Mouse (Mus musculus) adrenal gland, postnatal 14 days (tissue): ENCODE results near the gene Slc25a31. TPM values are rescaled to one million over a fixed set of nuclear protein-coding genes. Genes with fewer than 3 reads are reported as not detected.

Experiments
- DNase-seq: peaks from one replicate; pipeline ENCODE4 v3.0.0; 2021; ENCODE audit warnings: mixed read lengths
- long read RNA-seq, 2 experiments: library from polyadenylated mRNA; stranded (forward); transcript quantifications; one replicate each; pipeline ENCODE4 v2.0.0; 2021
- total RNA-seq: library from RNA; stranded (reverse); gene quantifications from 2 replicates; pipeline ENCODE4 v1.2.3, GENCODE M21; 2021

Slc25a31 gene
- not detected in 2 replicates for total RNA-seq
- long read RNA-seq, experiment 1 = 0 reads
- long read RNA-seq, experiment 2 = 0 reads

GRCm38 (mm10) chr3:40708655-40709054 lies at the start of gene Slc25a31:
Slc25a31 (plus strand) TSS chr3:40708855.
- no peak for DNase-seq

DNA sequence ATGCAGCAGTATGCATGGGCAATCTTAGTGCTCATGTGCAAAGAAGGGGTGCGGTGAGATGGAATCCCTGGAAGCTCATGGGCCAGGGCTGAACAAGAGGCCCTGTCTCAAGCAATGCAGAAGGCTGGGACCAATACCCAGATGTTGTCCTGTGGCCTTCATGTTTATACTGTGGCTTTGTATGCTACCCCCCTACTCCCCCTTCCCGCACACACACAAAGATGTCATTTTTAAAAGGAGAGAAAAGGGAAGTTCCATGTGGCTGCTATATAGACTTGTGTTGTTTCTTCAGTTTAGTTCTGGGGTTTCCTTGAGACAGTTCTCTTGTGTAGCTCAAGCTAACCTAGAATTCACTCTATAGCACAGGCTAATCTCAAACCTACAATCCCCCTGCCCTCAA lies 48.4 kb upstream of the Slc25a31 start:
- DNase-seq = no peak

- peak; percentile 68 for DNase-seq
Observed at GRCm38 (mm10) chr3:40666109-40666508, 42.5 kb upstream of the Slc25a31 start.

GRCm38 (mm10) chr3:40666861-40667719 lies 41.6 kb upstream of the Slc25a31 start:
- no peak for DNase-seq

DNA sequence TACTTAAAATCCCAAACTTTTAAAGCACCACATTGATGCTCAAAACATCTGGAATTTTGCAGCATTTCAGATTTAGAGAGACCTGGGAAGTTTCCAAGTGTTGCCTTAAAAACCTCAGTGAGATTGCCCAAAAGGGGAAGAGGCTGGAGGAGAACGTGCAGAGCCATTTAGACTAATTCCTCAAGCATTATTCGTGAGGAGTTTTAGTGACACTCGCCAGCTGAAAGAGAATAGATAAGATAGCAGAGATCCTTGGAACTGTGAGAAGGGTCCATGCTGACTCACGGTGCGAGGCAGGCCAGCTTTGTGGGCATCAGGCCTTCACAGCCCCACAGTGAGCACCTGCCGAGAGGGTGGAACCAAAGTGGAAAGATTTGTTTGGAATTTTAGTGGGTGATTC lies 39.8 kb upstream of the Slc25a31 start:
- no peak for DNase-seq

DNA sequence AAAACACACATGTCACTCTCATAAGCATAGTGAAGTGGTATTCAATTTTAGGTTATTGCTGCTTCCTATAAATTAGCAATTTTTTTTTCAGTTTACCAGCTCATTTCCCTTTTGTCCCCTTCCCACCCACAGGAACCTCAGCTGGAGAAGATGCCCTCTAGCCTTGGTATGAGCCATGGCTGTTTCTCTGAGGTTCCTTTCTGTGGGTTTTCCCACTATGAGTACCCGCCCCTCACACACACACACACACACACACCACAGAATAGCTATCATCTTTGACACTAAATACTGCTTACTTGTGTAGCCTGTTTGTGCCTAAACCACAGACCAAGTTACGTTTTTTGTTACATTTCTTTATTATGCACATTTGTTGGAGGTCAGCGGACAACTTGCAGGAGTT lies 39.3 kb upstream of the Slc25a31 start:
- DNase-seq = no peak

DNA sequence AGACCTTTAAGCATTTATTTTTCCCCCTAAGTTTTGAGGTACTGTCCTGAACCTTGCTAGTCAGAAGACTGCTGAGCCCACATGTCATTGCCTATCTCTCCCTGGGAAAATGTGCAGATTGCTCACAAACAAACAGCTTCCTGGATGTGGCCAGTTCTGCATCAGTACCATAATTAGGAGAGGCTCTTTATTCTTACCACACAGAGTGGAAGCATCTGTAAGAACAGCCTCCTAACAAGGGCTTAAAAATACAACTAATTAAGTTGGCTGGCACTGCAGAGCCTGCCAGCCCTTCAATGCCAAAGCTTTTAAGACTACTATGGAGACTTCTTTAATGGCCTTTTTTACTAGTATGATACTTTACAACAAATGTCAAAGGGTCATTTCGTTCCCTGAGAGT lies 35.1 kb upstream of the Slc25a31 start:
- no peak for DNase-seq

DNA sequence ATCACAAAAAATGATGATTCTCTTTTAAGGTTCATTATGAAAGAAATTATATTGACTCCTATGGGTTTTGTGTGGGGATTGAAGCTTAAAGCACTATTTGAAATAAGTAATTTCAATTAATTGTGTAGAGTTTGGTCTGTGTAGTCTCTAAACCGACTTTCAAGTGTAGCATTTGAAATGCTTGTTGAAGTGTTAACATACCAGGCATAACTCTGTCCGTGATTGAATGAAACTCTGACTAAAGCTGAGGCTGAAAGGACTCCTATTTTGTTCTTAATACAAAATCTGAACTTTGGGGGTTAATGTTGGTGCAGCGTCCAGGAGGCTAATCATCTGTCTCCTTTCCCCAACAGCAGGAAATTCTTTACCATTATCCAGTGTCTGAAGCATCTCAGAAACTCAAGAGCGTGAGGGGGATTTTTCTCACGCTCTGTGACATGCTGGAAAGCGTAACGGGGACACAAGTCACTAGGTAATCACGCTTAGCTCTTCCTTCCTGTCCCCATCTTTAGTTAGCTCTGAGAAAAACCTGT lies 33.7 kb upstream of the Slc25a31 start:
- DNase-seq = no peak

- no peak for DNase-seq
Observed at GRCm38 (mm10) chr3:40678856-40679255, 29.8 kb upstream of the Slc25a31 start.

DNA sequence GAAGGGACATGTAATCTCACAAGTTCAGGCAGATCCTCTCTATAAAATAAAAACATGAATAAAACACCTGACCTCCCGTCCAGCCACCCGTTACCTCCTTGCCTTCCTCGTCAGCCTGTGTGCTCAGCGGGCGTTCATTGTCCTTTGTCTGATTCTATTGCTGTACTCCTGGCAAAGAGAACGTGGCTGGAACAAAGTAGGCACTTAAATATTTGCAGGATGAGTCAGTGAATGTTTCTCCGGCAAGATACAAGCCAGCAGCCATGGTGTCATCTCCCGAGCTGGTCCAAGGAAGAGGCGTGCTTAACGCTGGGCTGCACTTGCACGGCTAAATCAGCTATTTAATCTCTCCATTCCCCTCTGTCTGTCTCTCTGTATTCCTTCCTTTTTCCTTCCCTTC lies 26.3 kb upstream of the Slc25a31 start:
- DNase-seq = peak; percentile 42

- no peak for DNase-seq
Observed at GRCm38 (mm10) chr3:40683171-40683570, 25.5 kb upstream of the Slc25a31 start.

DNA sequence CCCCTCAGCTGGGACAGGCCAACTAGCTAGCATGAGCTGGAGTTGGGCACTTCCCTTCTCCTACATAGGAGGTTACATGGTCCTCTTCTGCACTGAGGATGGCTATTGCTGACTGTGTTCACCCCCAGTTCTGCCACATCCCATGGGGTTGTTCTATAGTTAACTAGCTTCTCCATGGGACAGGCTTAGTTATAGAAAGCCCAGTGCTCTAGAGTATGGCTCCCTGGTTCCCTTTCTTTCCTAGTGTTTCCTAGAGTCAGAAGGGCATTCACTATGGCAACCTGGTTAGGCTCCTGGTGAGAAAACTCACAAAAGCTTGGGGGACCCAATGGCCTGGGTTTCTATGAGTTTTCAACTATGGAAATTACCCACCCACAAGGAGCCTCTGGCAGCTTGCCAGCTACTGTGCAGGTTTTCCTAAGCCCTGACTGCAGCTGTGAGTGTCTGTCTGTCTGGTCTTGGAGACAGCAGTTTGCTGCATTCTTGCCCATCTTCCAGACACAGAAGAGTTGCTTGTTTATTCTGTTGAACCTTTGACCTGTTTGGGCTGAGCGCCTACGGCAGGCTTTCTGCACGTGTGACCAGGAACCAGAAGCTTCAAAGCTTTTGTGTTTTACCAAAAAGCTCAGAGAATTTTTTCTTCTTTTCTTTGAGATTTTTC lies 22.7 kb upstream of the Slc25a31 start:
- peak; percentile 9 for DNase-seq

DNA sequence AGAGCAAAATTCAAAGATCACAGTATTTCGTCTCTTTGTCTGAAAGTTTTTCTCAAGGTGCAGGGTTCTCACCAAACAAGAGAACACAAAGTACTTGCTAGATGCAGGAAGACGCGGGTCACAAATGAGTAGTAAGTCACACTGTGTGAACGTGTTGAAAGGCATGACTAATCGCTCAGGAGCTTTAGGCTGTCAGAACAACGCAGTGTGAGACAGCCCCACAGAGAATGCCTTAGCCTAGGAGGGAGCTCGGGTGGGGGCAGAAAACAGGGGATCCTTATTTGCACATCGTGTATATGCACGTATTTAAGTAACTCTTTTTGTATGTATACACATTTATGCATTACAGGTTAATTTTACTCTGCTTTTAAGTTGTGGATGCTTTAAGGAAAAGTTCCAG lies 21.8 kb upstream of the Slc25a31 start:
- DNase-seq = no peak

DNA sequence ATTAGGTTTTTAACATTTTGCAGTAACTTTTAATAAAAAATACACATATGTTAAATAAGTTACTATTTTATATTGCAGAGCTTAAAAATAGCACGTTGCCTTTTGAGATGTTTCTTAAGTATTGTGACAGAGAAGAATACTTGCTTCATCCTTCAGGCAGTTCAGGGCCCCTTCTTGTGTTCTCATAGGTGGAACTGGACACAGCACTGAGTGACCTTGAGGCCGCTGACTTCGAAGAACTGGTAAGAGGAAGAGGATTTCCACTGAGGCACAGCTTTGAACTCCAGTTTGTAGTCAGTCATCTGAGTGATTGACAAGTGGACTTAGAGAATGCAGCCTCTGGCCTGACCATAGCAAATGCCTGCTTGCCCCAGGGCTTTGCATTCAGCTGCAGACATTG lies 21.1 kb upstream of the Slc25a31 start:
- no peak for DNase-seq

- DNase-seq = no peak
Observed at GRCm38 (mm10) chr3:40691566-40691965, 17.1 kb upstream of the Slc25a31 start.

DNA sequence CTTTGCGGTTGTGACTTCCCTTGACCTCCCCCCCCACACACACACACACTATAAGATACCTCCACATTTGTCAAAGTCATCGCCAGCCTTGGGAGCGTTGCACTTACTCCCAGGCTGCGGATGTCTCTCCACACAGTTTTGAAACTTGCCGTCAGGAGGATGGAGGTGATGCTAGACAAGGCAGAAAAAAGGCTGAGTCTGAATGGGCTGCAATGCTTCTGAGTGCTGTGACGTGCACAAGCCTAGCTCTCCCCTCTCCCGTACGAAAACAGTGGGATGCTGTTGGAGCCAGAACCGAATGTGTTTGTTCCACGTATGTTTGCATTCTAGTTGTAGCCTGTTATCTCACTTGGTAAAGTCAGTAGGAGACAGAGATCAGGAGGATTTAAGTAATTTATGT lies 15.2 kb upstream of the Slc25a31 start:
- DNase-seq = no peak

- DNase-seq = no peak
Observed at GRCm38 (mm10) chr3:40693960-40694359, 14.7 kb upstream of the Slc25a31 start.

- peak; percentile 38 for DNase-seq
Observed at GRCm38 (mm10) chr3:40694438-40694837, 14.2 kb upstream of the Slc25a31 start.

- no peak for DNase-seq
Observed at GRCm38 (mm10) chr3:40695162-40695561, 13.5 kb upstream of the Slc25a31 start.

DNA sequence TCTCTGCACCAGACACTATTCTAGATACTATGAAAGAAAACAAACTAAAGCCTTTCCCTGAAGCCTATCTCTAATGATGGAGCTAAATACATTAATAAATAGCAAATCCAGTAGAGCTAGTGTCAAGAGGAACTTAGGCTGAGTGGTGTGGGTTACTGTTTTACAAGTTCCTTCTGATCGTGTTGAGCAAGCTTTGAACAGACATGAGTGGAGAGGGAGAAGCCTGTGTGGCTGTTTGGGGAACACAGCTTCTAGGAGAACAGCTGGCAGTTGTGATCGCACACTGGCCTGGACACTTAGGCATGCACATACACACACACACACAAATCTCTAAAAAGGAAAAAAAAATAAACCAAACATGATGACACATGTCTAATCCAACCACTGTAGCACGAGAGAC lies 9.8 kb upstream of the Slc25a31 start:
- no peak for DNase-seq

- DNase-seq = no peak
Observed at GRCm38 (mm10) chr3:40704816-40705430, 3.7 kb upstream of the Slc25a31 start.

DNA sequence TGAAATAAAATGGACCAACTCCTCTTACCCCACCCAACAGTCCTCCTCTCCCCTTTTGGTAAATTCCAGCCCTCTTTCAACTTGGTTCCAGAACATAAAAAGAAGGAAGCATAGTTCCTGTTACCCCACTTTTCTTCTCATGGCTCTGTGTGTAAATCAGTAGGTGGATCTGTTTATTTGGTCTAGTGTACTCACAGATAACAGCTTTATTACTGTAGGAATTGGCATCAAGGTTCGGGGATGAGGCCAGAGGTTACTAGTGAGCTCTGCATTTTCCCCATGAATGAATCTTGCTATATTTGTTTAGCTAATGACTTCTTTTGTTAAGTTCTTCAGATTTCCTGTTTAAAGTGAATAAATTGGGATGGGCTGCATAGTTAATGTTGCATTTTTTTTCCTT lies 7.4 kb downstream of the Slc25a31 start:
- no peak for DNase-seq

DNA sequence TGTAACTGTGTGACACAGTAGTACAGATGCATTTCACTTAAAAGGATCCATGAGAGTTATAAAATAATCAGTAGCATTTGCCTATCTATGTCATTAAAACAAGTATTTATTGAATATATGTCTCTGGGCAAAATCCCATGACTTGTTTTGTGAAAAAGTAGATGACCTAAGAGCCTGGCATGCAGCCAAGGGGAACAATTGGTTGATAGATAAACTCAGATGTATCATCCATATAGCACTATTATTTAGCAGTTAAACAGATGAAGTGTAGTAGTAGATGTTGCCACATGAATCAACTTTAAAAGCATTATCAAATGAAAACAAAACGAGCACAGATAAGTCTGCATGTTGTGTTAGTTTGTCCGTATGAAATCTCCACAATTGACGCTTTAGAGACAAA lies 10.4 kb downstream of the Slc25a31 start:
- DNase-seq = no peak
